Mouse (Mus musculus) lung, adult 2 months (tissue): ENCODE data around the gene Usp15.

Experiments
- CTCF ChIP-seq: fragments of 200-500 bp; IDR thresholded peaks from 2 replicates; pipeline ENCODE4 v1.5.1; 2011; ENCODE audit warnings: mild to moderate bottlenecking, low read length, control low read depth; ENCODE audit not compliant: insufficient read depth
- POLR2A ChIP-seq: fragments of 200-500 bp; IDR thresholded peaks from 2 replicates; pipeline ENCODE4 v1.6.1; 2011; ENCODE audit warnings: low read depth, mild to moderate bottlenecking, control low read depth, low read length, borderline replicate concordance; ENCODE audit errors: extremely low read depth

- 0 out of 2 replicates have a peak, but pooled peaks have one; percentile 5 for TF ChIP-seq CTCF
- TF ChIP-seq POLR2A, result no peak
Measured at GRCm38 (mm10) chr10:123175771-123176170, 21.0 kb downstream of the Usp15 start.
